Mouse (Mus musculus) bone marrow, adult 2 months (tissue): Measurements from ENCODE around the gene Hs3st1. TPM values are rescaled to one million over a fixed set of nuclear protein-coding genes. Genes with fewer than 3 reads are reported as not detected.

ENCODE experiments used
- H3K27ac ChIP-seq: fragments of 200-500 bp; 2 replicates; pipeline ENCODE4 v1.5.1; 2012; ENCODE audit warnings: low read depth, mild to moderate bottlenecking, control low read depth, inconsistent platforms, low read length; ENCODE audit not compliant: control insufficient read depth, poor library complexity, insufficient read depth
- H3K4me1 ChIP-seq: fragments of 200-500 bp; 2 replicates; pipeline ENCODE4 v1.6.1; 2011; ENCODE audit warnings: low read length; ENCODE audit not compliant: control insufficient read depth, insufficient read depth
- H3K4me3 ChIP-seq: fragments of 200-500 bp; replicated peaks from 2 replicates; pipeline ENCODE3; 2011; ENCODE audit warnings: mild to moderate bottlenecking, low read depth, low read length, control low read depth; ENCODE audit not compliant: control insufficient read depth
- CTCF ChIP-seq: fragments of 200-500 bp; IDR thresholded peaks from 2 replicates; pipeline ENCODE4 v1.5.1; 2011; ENCODE audit warnings: low read length, control low read depth; ENCODE audit not compliant: control insufficient read depth, insufficient read depth
- POLR2A ChIP-seq: fragments of 200-500 bp; IDR thresholded peaks from 2 replicates; pipeline ENCODE4 v1.6.1; 2011; ENCODE audit warnings: low read depth, mild to moderate bottlenecking, control low read depth, low read length, borderline replicate concordance; ENCODE audit not compliant: control insufficient read depth
- WGBS: fragments of 180-500 bp; shearing (Covaris S2); methylation state at CpG from one replicate; pipeline ENCODE4 v1.1.7; 2018; 5-methylcytosine and 5-hydroxymethylcytosine counted together
- polyA plus RNA-seq: library from polyadenylated mRNA; stranded (reverse); fragments of >200 nt; gene quantifications from 2 replicates; pipeline ENCODE4 v1.2.4, GENCODE M21; 2011; ENCODE audit warnings: low replicate concordance; ENCODE audit not compliant: missing spikeins, insufficient read depth, insufficient read length

The Hs3st1 gene
- polyA plus RNA-seq, 1 experiment: 1.5 TPM

- no peaks in the 10 kb centered on the region; the same call in 1 of the 2 replicates for H3K4me1 ChIP-seq
- H3K27ac ChIP-seq: no peak overlapping the region
- WGBS: 40% methylated on average over 6 of the region's 6 CpGs
- no peak overlapping the region for H3K4me3 ChIP-seq
- no peak for TF ChIP-seq CTCF
- TF ChIP-seq POLR2A: no peak
These were observed 117.4 kb downstream of the Hs3st1 start for GRCm38 (mm10) chr5:39637874-39638273.

- Histone ChIP-seq H3K4me3 (no peak overlapping the region), H3K27ac (no peak overlapping the region), H3K4me1 (no peaks in the 10 kb centered on the region; the same call in 1 of the 2 replicates)
- no peak for TF ChIP-seq POLR2A
- TF ChIP-seq CTCF: no peak
- WGBS: 60% methylated on average over 3 of the region's 3 CpGs
These were observed 119.2 kb downstream of the Hs3st1 start for GRCm38 (mm10) chr5:39636090-39636489.

- TF ChIP-seq CTCF (no peak), POLR2A (no peak)
- 86% methylated on average over 8 of the region's 8 CpGs for WGBS
- H3K27ac ChIP-seq: no peak overlapping the region
- H3K4me1 ChIP-seq: peaks cover 2% of the 10 kb centered on the region
- H3K4me3 ChIP-seq: no peak overlapping the region
These were observed 120.8 kb downstream of the Hs3st1 start for GRCm38 (mm10) chr5:39634300-39635047.

GRCm38 (mm10) chr5:39633206-39633605, 122.1 kb downstream of the Hs3st1 start:
- H3K4me1 ChIP-seq: peaks cover 2% of the 10 kb centered on the region
- H3K4me3 ChIP-seq: no peak overlapping the region
- WGBS: 33% methylated on average over 1 of the region's 1 CpGs
- no peak overlapping the region for H3K27ac ChIP-seq
- TF ChIP-seq POLR2A (no peak), CTCF (no peak)

- WGBS: 19% methylated on average over 5 of the region's 5 CpGs
- Histone ChIP-seq H3K4me1 (peaks cover 2% of the 10 kb centered on the region), H3K4me3 (no peak overlapping the region), H3K27ac (peak overlapping the region; percentile 71; the same call in 1 of the 2 replicates)
- no peak for TF ChIP-seq POLR2A
- no peak for TF ChIP-seq CTCF
These were observed 124.4 kb downstream of the Hs3st1 start for GRCm38 (mm10) chr5:39630841-39631240.

GRCm38 (mm10) chr5:39625037-39625473, 130.2 kb downstream of the Hs3st1 start:
- 78% methylated on average over 8 of the region's 8 CpGs for WGBS
- H3K4me1 ChIP-seq: no peaks in the 10 kb centered on the region
- no peak for TF ChIP-seq CTCF
- no peak for TF ChIP-seq POLR2A
- no peak overlapping the region for H3K4me3 ChIP-seq
- H3K27ac ChIP-seq: no peak overlapping the region

GRCm38 (mm10) chr5:39624218-39624590, 131.1 kb downstream of the Hs3st1 start:
- TF ChIP-seq POLR2A: no peak
- no peak for TF ChIP-seq CTCF
- Histone ChIP-seq H3K27ac (no peak overlapping the region), H3K4me1 (no peaks in the 10 kb centered on the region), H3K4me3 (no peak overlapping the region)
- 87% methylated on average over 4 of the region's 4 CpGs for WGBS

GRCm38 (mm10) chr5:39623304-39624217, 131.7 kb downstream of the Hs3st1 start:
- H3K4me1 ChIP-seq: no peaks in the 10 kb centered on the region
- TF ChIP-seq CTCF (no peak), POLR2A (no peak)
- 88% methylated on average over 13 of the region's 13 CpGs for WGBS

More at GRCm38 (mm10) chr5:39623304-39624217, 131.7 kb downstream of the Hs3st1 start:
- Histone ChIP-seq H3K27ac (no peak overlapping the region), H3K4me3 (no peak overlapping the region)
